Mouse (Mus musculus): Measurements from ENCODE around the gene Zfp266.
"Not testable (repeated sequence)": the region's sequence is repeated elsewhere in the genome, so short reads cannot be mapped to it uniquely, and the experiment has no call there.

The Zfp266 gene

GRCm38 (mm10) chr9:20521306-20521957, at the start of gene Zfp266:
Zfp266 (minus strand) TSS chr9:20521417.
- peak; percentile 93 for DNase-seq (ENCODE audit: low read depth, low spot score)

GRCm38 (mm10) chr9:20565326-20566030, 44.3 kb upstream of the Zfp266 start:
- DNase-seq (ENCODE audit: low read depth, low spot score): not testable (repeated sequence)

- DNase-seq (ENCODE audit: low read depth, low spot score): peak; percentile 24
Measured at GRCm38 (mm10) chr9:20562177-20562576, 41.0 kb upstream of the Zfp266 start.

- no peak for DNase-seq (ENCODE audit: low read depth, low spot score)
Measured at GRCm38 (mm10) chr9:20552698-20553097, 31.5 kb upstream of the Zfp266 start.

GRCm38 (mm10) chr9:20551781-20552275, 30.6 kb upstream of the Zfp266 start:
- no peak for DNase-seq (ENCODE audit: low read depth, low spot score)

- peak; percentile 35 for DNase-seq (ENCODE audit: low read depth, low spot score)
Measured at GRCm38 (mm10) chr9:20545151-20545550, 23.9 kb upstream of the Zfp266 start.

- no peak for DNase-seq (ENCODE audit: low read depth, low spot score)
Measured at GRCm38 (mm10) chr9:20544070-20544821, 23.0 kb upstream of the Zfp266 start.

- DNase-seq (ENCODE audit: low read depth, low spot score): no peak
Measured at GRCm38 (mm10) chr9:20543496-20543895, 22.3 kb upstream of the Zfp266 start.

- DNase-seq (ENCODE audit: low read depth, low spot score): no peak
Measured at GRCm38 (mm10) chr9:20536598-20536997, 15.4 kb upstream of the Zfp266 start.

- no peak for DNase-seq (ENCODE audit: low read depth, low spot score)
Measured at GRCm38 (mm10) chr9:20534326-20534926, 13.2 kb upstream of the Zfp266 start.

GRCm38 (mm10) chr9:20520531-20521210, 546 bp downstream of the Zfp266 start:
- DNase-seq (ENCODE audit: low read depth, low spot score): peak; percentile 46

GRCm38 (mm10) chr9:20519949-20520348, 1.3 kb downstream of the Zfp266 start:
- peak; percentile 38 for DNase-seq (ENCODE audit: low read depth, low spot score)

GRCm38 (mm10) chr9:20518708-20519107, 2.5 kb downstream of the Zfp266 start:
- no peak for DNase-seq (ENCODE audit: low read depth, low spot score)

GRCm38 (mm10) chr9:20517727-20518126, 3.5 kb downstream of the Zfp266 start:
- DNase-seq (ENCODE audit: low read depth, low spot score): no peak

GRCm38 (mm10) chr9:20514016-20514415, 7.2 kb downstream of the Zfp266 start:
- DNase-seq (ENCODE audit: low read depth, low spot score): no peak

GRCm38 (mm10) chr9:20512714-20513113, 8.5 kb downstream of the Zfp266 start:
- DNase-seq (ENCODE audit: low read depth, low spot score): peak; percentile 55

- no peak for DNase-seq (ENCODE audit: low read depth, low spot score)
Measured at GRCm38 (mm10) chr9:20511645-20512044, 9.6 kb downstream of the Zfp266 start.

GRCm38 (mm10) chr9:20510346-20510745, 10.9 kb downstream of the Zfp266 start:
- no peak for DNase-seq (ENCODE audit: low read depth, low spot score)

GRCm38 (mm10) chr9:20509676-20510075, 11.5 kb downstream of the Zfp266 start:
- no peak for DNase-seq (ENCODE audit: low read depth, low spot score)

- DNase-seq (ENCODE audit: low read depth, low spot score): no peak
Measured at GRCm38 (mm10) chr9:20504801-20505200, 16.4 kb downstream of the Zfp266 start.

- DNase-seq (ENCODE audit: low read depth, low spot score): peak; percentile 72
Measured at GRCm38 (mm10) chr9:20493281-20493680, 27.9 kb downstream of the Zfp266 start.
